Mouse (Mus musculus): Measurements from ENCODE around the gene Prss8. TPM values are rescaled to one million over a fixed set of nuclear protein-coding genes. Genes with fewer than 3 reads are reported as not detected.
"Not testable (repeated sequence)": the region's sequence is repeated elsewhere in the genome, so short reads cannot be mapped to it uniquely, and the experiment has no call there.

The Prss8 gene
- polyA plus RNA-seq, 1 experiment, result 0.08 TPM

- DNase-seq, result no peak
- no peak overlapping the region for H3K4me3 ChIP-seq (replicated peaks; ENCODE audit: insufficient read depth, low read depth, low read length)
- H3K27me3 ChIP-seq (ENCODE audit: control insufficient read depth, insufficient read depth, low read length), result no peaks in the 10 kb centered on the region
- no peak overlapping the region for H3K27ac ChIP-seq (ENCODE audit: insufficient read depth, low read length)
- H3K4me1 ChIP-seq (ENCODE audit: control insufficient read depth, insufficient read depth, low read length), result no peaks in the 10 kb centered on the region
- TF ChIP-seq CTCF (IDR thresholded peaks at IDR 0.05; ENCODE audit: borderline replicate concordance, insufficient read depth, low read depth, low read length), result no peak
- no peak for TF ChIP-seq POLR2A (IDR thresholded peaks at IDR 0.05; ENCODE audit: borderline replicate concordance, insufficient read depth, low read length)
- WGBS, result 50% methylated on average over 13 of the region's 13 CpGs
Measured at GRCm38 (mm10) chr7:127952864-127953581, 23.1 kb upstream of the Prss8 start.

DNA sequence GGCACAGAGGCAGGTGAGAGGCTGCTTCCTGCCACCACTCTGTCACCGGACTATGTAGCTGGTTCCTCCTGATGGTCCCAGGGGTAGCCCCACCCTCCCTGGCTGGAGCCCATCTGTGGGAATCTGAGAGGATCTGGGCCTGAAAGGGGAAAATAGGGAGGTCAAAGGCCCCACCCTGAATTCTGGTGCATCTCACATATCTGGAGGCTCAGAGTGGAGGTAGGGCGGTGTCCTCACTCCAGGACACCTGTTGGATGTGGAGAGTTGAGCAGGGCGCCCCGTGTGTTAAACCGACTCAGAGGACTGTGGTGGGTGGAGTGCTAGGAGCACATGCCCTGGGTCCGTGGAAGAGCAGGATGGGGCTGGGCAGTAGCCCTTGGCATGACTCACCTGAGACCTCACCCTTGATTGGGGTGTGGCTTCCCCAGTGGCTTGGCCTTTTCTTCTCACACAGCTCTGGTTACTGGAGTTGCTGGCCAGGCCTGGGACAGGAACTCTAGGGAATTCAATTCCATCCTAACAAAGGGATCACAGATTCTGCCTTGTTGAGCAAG is 16.6 kb upstream of the Prss8 start, which contains the start of gene Prss36:
Gene Prss36, minus strand, starts transcription at position 256 of the 554 bp plus-strand sequence.
- H3K4me1 ChIP-seq (ENCODE audit: control insufficient read depth, insufficient read depth, low read length), result no peaks in the 10 kb centered on the region
- no peak within 1 kb of the TSS for H3K4me3 ChIP-seq (replicated peaks; ENCODE audit: insufficient read depth, low read depth, low read length)
- TF ChIP-seq CTCF (IDR thresholded peaks at IDR 0.05; ENCODE audit: borderline replicate concordance, insufficient read depth, low read depth, low read length), result no peak
- no peak for TF ChIP-seq POLR2A (IDR thresholded peaks at IDR 0.05; ENCODE audit: borderline replicate concordance, insufficient read depth, low read length)
- peaks cover 2% of the 10 kb centered on the region; the same call in 1 of the 2 replicates for H3K27me3 ChIP-seq (ENCODE audit: control insufficient read depth, insufficient read depth, low read length)
- WGBS, result 69% methylated on average over 6 of the region's 6 CpGs
- no peak for DNase-seq
- H3K27ac ChIP-seq (ENCODE audit: insufficient read depth, low read length), result no peak within 1 kb of the TSS

GRCm38 (mm10) chr7:127944614-127945013 is 14.7 kb upstream of the Prss8 start:
- no peak for TF ChIP-seq CTCF (IDR thresholded peaks at IDR 0.05; ENCODE audit: borderline replicate concordance, insufficient read depth, low read depth, low read length)
- no peak for TF ChIP-seq POLR2A (IDR thresholded peaks at IDR 0.05; ENCODE audit: borderline replicate concordance, insufficient read depth, low read length)
- no peak for DNase-seq
- H3K27ac ChIP-seq (ENCODE audit: insufficient read depth, low read length), result no peak overlapping the region
- WGBS, result 5% methylated on average over 23 of the region's 23 CpGs
- no peak overlapping the region for H3K4me3 ChIP-seq (replicated peaks; ENCODE audit: insufficient read depth, low read depth, low read length)
- H3K4me1 ChIP-seq (ENCODE audit: control insufficient read depth, insufficient read depth, low read length), result no peaks in the 10 kb centered on the region
- peaks cover 2% of the 10 kb centered on the region; the same call in 1 of the 2 replicates for H3K27me3 ChIP-seq (ENCODE audit: control insufficient read depth, insufficient read depth, low read length)

GRCm38 (mm10) chr7:127942097-127942496 is 12.2 kb upstream of the Prss8 start:
- not testable (repeated sequence) for H3K4me1 ChIP-seq (ENCODE audit: control insufficient read depth, insufficient read depth, low read length); H3K27me3 ChIP-seq (ENCODE audit: control insufficient read depth, insufficient read depth, low read length); H3K27ac ChIP-seq (ENCODE audit: insufficient read depth, low read length); H3K4me3 ChIP-seq (replicated peaks; ENCODE audit: insufficient read depth, low read depth, low read length); DNase-seq
- 53% methylated on average over 2 of the region's 2 CpGs for WGBS

DNA sequence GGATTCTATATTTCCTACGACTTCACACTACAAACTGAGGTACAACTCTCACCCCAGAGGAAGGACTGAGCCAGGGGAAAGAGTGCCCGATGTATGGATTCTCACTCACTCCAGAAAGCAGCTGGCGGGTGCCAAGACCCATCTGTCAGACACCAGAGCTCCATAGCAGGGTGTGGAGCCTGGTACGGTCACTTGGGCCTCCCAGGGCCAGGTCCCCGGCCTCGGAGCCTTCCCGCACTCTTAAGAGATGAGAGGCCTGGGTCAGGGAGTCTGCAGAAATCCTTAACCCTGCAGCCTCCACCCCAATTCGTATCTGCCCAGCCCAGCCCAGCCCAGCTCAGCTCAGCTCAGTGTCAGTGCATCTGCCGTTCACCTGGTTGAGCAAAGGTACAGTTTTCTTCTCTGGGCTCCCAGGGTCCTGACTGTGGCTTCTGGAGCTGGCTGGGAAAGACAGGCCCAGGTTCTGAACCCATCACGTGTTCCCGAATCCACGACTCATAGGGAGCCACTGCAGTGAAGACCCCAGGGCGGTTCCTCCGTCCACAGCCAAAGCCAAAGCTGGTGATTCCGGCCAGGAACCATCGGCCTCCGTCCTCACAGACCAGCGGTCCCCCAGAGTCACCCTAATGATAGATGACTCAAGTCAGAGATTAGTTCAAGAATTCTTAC is 6.4 kb upstream of the Prss8 start:
- DNase-seq, result peak; percentile 39 to 45
- WGBS, result 43% methylated on average over 18 of the region's 18 CpGs

GRCm38 (mm10) chr7:127935748-127936159 is 5.8 kb upstream of the Prss8 start:
- no peak for DNase-seq
- Histone ChIP-seq H3K27ac (ENCODE audit: insufficient read depth, low read length) (peak overlapping the region; percentile 74), H3K27me3 (ENCODE audit: control insufficient read depth, insufficient read depth, low read length) (no peaks in the 10 kb centered on the region), H3K4me1 (ENCODE audit: control insufficient read depth, insufficient read depth, low read length) (no peaks in the 10 kb centered on the region), H3K4me3 (replicated peaks; ENCODE audit: insufficient read depth, low read depth, low read length) (peak overlapping the region; percentile 68)
- TF ChIP-seq CTCF (IDR thresholded peaks at IDR 0.05; ENCODE audit: borderline replicate concordance, insufficient read depth, low read depth, low read length) (no peak), POLR2A (IDR thresholded peaks at IDR 0.05; ENCODE audit: borderline replicate concordance, insufficient read depth, low read length) (no peak)
- WGBS, result under 1% methylated on average over 38 of the region's 38 CpGs

More for the DNA sequence above, 6.4 kb upstream of the Prss8 start:
- Histone ChIP-seq H3K27me3 (ENCODE audit: control insufficient read depth, insufficient read depth, low read length) (no peaks in the 10 kb centered on the region), H3K27ac (ENCODE audit: insufficient read depth, low read length) (peak overlapping the region; percentile 74), H3K4me1 (ENCODE audit: control insufficient read depth, insufficient read depth, low read length) (no peaks in the 10 kb centered on the region), H3K4me3 (replicated peaks; ENCODE audit: insufficient read depth, low read depth, low read length) (peak overlapping the region; percentile 68)
- TF ChIP-seq CTCF (IDR thresholded peaks at IDR 0.05; ENCODE audit: borderline replicate concordance, insufficient read depth, low read depth, low read length), result no peak
- TF ChIP-seq POLR2A (IDR thresholded peaks at IDR 0.05; ENCODE audit: borderline replicate concordance, insufficient read depth, low read length), result no peak

- DNase-seq, result peak; percentile 95
- Histone ChIP-seq H3K27me3 (ENCODE audit: control insufficient read depth, insufficient read depth, low read length) (no peaks in the 10 kb centered on the region), H3K4me1 (ENCODE audit: control insufficient read depth, insufficient read depth, low read length) (no peaks in the 10 kb centered on the region), H3K4me3 (replicated peaks; ENCODE audit: insufficient read depth, low read depth, low read length) (peak overlapping the region; percentile 68), H3K27ac (ENCODE audit: insufficient read depth, low read length) (peak overlapping the region; percentile 74)
- WGBS, result 6% methylated on average over 32 of the region's 32 CpGs
- peak; percentile 56; the same call in 1 of the 2 replicates for TF ChIP-seq POLR2A (IDR thresholded peaks at IDR 0.05; ENCODE audit: borderline replicate concordance, insufficient read depth, low read length)
- TF ChIP-seq CTCF (IDR thresholded peaks at IDR 0.05; ENCODE audit: borderline replicate concordance, insufficient read depth, low read depth, low read length), result peak; percentile 79
Measured at GRCm38 (mm10) chr7:127935028-127935722, 5.3 kb upstream of the Prss8 start.
